Mouse (Mus musculus): ENCODE results near the gene Gpkow. TPM values are rescaled to one million over a fixed set of nuclear protein-coding genes. Genes with fewer than 3 reads are reported as not detected.

Gene Gpkow
- polyA plus RNA-seq, 1 experiment from 2014 or later: 44.1 TPM

Other genes with a start within 250 kb of the Gpkow start
- gene Foxp3, start 123.5 kb upstream of the Gpkow start, polyA plus RNA-seq (2015; fragmentation: Nextera tagmentation; extraction: Ambion mirVana): 0.08 TPM in 1 of 2 replicates, not detected in the other
- 3.0 and 3.6 TPM in 2 replicates for gene Ppp1r3f, start 122.8 kb upstream of the Gpkow start, polyA plus RNA-seq (2015; fragmentation: Nextera tagmentation; extraction: Ambion mirVana)
- gene Ccdc22, start 91.6 kb upstream of the Gpkow start, polyA plus RNA-seq (2015; fragmentation: Nextera tagmentation; extraction: Ambion mirVana): 36.8 and 38.5 TPM in 2 replicates
- gene Cacna1f, start 90.0 kb upstream of the Gpkow start, polyA plus RNA-seq (2015; fragmentation: Nextera tagmentation; extraction: Ambion mirVana): 0.03 TPM in 2 replicates
- 62.0 and 66.7 TPM in 2 replicates for gene Syp, start 58.7 kb upstream of the Gpkow start, polyA plus RNA-seq (2015; fragmentation: Nextera tagmentation; extraction: Ambion mirVana)
- gene Prickle3, start 39.9 kb upstream of the Gpkow start, polyA plus RNA-seq (2015; fragmentation: Nextera tagmentation; extraction: Ambion mirVana): 1.3 and 2.3 TPM in 2 replicates
- 45.7 and 50.5 TPM in 2 replicates for gene Plp2, start 25.7 kb upstream of the Gpkow start, polyA plus RNA-seq (2015; fragmentation: Nextera tagmentation; extraction: Ambion mirVana)
- 0.06 and 0.09 TPM in 2 replicates for gene Magix, start 15.9 kb upstream of the Gpkow start, polyA plus RNA-seq (2015; fragmentation: Nextera tagmentation; extraction: Ambion mirVana)
- 29.0 and 33.6 TPM in 2 replicates for gene Wdr45, start 17.2 kb downstream of the Gpkow start, polyA plus RNA-seq (2015; fragmentation: Nextera tagmentation; extraction: Ambion mirVana)
- gene Gm45208, start 25.1 kb downstream of the Gpkow start, polyA plus RNA-seq (2015; fragmentation: Nextera tagmentation; extraction: Ambion mirVana): 0.53 and 0.67 TPM in 2 replicates
- 91.9 and 93.3 TPM in 2 replicates for gene Praf2, start 31.3 kb downstream of the Gpkow start, polyA plus RNA-seq (2015; fragmentation: Nextera tagmentation; extraction: Ambion mirVana)
- 30.4 and 33.8 TPM in 2 replicates for gene Ccdc120, start 53.8 kb downstream of the Gpkow start, polyA plus RNA-seq (2015; fragmentation: Nextera tagmentation; extraction: Ambion mirVana)
- 20.0 and 23.8 TPM in 2 replicates for gene Tfe3, start 65.4 kb downstream of the Gpkow start, polyA plus RNA-seq (2015; fragmentation: Nextera tagmentation; extraction: Ambion mirVana)
- 71.6 and 82.6 TPM in 2 replicates for gene Gripap1, start 92.6 kb downstream of the Gpkow start, polyA plus RNA-seq (2015; fragmentation: Nextera tagmentation; extraction: Ambion mirVana)
- gene Kcnd1, start 125.2 kb downstream of the Gpkow start, polyA plus RNA-seq (2015; fragmentation: Nextera tagmentation; extraction: Ambion mirVana): 1.1 and 1.4 TPM in 2 replicates
- gene Otud5, start 144.2 kb downstream of the Gpkow start, polyA plus RNA-seq (2015; fragmentation: Nextera tagmentation; extraction: Ambion mirVana): 43.9 and 44.9 TPM in 2 replicates
- 13.0 and 13.3 TPM in 2 replicates for gene Pim2, start 181.1 kb downstream of the Gpkow start, polyA plus RNA-seq (2015; fragmentation: Nextera tagmentation; extraction: Ambion mirVana)
- 29.7 and 36.6 TPM in 2 replicates for gene Slc35a2, start 186.9 kb downstream of the Gpkow start, polyA plus RNA-seq (2015; fragmentation: Nextera tagmentation; extraction: Ambion mirVana)
- 202 and 206 TPM in 2 replicates for gene Pqbp1, start 202.1 kb downstream of the Gpkow start, polyA plus RNA-seq (2015; fragmentation: Nextera tagmentation; extraction: Ambion mirVana)
- 168 and 193 TPM in 2 replicates for gene Timm17b, start 202.2 kb downstream of the Gpkow start, polyA plus RNA-seq (2015; fragmentation: Nextera tagmentation; extraction: Ambion mirVana)
- gene Gm10491, start 210.7 kb downstream of the Gpkow start, polyA plus RNA-seq (2015; fragmentation: Nextera tagmentation; extraction: Ambion mirVana): not detected in 2 replicates
- not detected in 2 replicates for gene Gm10490, start 212.4 kb downstream of the Gpkow start, polyA plus RNA-seq (2015; fragmentation: Nextera tagmentation; extraction: Ambion mirVana)
- 82.1 and 83.8 TPM in 2 replicates for gene Pcsk1n, start 222.7 kb downstream of the Gpkow start, polyA plus RNA-seq (2015; fragmentation: Nextera tagmentation; extraction: Ambion mirVana)
- not detected in 2 replicates for gene Eras, start 231.5 kb downstream of the Gpkow start, polyA plus RNA-seq (2015; fragmentation: Nextera tagmentation; extraction: Ambion mirVana)